Mouse (Mus musculus) hematopoietic stem cell, adult 5-6 weeks (primary cell): ENCODE measurements at regions not wholly inside any gene's neighbourhood (a gene's known extent, or its start where the extent isn't known, plus 50 kb on each side); places are given as distances from the start of the nearest gene placed in this dataset.
"Not testable (repeated sequence)": the region's sequence is repeated elsewhere in the genome, so short reads cannot be mapped to it uniquely, and the experiment has no call there.

ENCODE experiments used
- ATAC-seq, 2 experiments: fragments of 125-278 bp in 1 of 2; replicated peaks in 1 of 2; 2 replicates each; pipeline ENCODE4 v1.8.0; 2016 to 2017; ENCODE audit warnings: inconsistent platforms in 2 of 2, mild to moderate bottlenecking in 2 of 2, moderate number of reproducible peaks in 2 of 2, low read depth in 1 of 2, moderate TSS enrichment in 1 of 2; ENCODE audit not compliant: low FRiP score in 2 of 2, poor library complexity in 2 of 2, severe bottlenecking in 2 of 2, insufficient read depth in 1 of 2, low TSS enrichment in 1 of 2

DNA sequence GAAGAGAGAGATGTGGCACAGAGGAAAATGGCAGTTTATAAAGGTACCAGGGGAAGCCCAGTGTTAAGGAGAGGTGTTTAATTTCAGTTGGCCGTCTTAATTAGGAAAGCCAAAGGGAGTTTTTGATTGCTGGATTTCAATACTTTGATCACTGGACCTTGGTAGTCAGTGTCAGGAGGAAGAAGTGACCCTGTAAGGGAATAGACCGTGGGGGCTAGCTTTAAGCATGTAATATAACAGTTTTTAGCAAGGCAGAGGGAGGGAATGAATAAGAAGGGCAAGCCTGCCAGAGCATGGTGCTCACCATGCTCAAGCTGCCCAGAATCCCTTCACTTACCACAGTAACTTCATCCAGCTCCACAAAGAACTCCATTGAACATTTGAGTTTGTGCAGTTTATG is 437.1 kb downstream of the Epm2a start:
- ATAC-seq = no peak

- no peak for ATAC-seq
Observed at GRCm38 (mm10) chr10:11787240-11787639, 444.0 kb downstream of the Epm2a start.

DNA sequence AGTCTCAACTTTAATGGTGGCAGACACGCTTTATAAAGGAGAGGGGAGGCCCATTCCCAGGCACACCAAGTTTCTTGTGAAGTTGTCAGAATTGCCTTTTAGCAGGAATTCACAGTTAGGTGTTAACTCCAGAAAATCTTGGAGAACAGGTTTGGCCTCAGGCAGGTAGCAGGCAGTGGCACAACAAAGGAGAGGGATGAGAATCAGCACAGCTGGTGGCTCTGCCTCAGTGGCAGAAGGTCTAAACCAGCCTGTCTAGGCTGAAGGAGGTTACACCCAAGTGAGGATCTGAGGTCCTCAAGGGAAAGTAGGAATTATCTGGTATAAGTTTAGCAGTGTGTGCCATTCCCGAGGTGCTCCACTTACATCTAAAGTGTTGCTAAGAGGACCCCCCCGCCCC is 456.3 kb downstream of the Epm2a start:
- ATAC-seq = no peak

DNA sequence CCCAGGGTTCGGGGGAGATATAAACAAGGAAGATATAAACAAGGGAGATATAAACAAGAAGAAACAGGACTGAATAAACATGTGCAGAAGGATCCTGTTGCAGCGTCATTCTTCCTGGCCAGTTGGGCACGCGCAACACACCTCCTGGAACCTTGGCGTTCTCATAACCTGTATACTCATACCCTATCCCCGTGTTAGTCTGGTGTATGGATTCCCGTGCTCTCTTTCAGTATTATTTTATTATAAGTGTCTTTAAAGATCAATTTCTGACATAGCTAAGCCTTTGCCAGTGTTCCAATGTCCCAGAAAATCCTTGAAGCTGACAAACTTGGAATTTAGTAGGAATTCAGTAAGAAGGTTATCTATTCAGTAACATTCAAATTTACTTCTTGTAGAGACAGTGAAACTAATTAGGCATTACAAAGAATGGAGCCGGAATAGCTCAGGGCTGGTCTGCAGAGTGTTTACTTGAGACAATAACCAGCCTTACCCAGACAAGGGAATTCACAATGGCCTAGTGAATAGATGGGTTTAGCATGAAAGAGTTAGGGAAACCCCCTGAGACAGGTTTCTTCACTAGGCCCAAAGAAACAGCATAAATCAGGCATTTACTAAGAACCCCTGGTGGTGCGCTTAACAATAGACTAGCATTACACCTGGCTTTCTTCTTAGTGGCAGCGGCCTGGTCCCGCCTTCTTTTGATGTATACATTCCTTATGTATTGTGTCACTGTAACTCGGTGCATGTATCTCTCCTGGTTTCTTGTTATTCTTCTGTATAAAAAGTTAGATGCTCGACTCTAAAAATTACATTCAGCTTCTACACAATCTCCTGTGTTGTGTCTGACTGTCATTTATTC is 458.4 kb downstream of the Epm2a start:
- not testable (repeated sequence) for ATAC-seq

DNA sequence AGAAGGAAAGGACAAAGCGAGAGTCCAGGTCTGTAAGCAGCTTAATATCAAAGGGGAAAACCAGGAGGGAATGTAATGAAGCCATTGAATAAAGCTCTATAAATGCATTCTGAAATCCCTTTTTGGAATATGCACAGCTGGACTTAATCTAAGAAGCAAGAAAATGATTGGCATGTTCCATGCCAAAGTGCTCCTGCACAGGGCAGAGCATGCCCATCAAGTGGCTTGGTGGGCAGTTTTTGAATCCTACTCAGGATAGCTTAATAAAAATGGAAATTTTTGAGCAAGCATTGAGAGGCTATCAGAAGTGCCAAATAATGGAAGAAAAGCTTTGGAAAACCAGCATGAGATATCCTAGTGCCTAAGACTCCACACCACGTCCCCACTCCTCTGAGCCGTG is 466.1 kb downstream of the Epm2a start:
- no peak for ATAC-seq

DNA sequence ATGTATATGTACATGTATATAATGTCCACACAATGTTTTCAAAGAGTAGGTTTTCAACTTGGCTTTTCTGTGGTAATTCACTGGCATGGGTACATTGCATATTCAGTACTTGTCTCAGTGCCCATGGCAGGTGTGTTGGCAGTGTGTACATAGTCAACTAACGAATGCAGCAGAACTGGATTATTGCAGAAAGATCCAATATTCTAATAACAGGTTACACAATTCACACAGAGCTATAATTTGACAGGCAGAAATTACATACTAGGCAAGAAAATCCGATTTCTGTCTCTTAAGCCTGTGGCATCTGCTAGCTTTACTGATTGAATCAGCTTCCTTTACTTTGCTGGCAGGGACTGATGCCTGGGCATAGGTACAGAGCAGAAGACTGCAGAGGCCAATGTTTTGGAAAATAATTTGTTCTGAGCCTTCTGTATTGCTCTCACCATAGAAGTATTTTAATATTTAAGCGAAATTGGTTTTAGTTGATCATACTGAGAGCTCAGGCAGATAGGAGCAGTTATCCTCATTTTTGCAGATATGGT is 479.3 kb downstream of the Epm2a start:
- ATAC-seq = no peak

- no peak for ATAC-seq
Observed at GRCm38 (mm10) chr10:11841094-11841493, 497.9 kb downstream of the Epm2a start.

DNA sequence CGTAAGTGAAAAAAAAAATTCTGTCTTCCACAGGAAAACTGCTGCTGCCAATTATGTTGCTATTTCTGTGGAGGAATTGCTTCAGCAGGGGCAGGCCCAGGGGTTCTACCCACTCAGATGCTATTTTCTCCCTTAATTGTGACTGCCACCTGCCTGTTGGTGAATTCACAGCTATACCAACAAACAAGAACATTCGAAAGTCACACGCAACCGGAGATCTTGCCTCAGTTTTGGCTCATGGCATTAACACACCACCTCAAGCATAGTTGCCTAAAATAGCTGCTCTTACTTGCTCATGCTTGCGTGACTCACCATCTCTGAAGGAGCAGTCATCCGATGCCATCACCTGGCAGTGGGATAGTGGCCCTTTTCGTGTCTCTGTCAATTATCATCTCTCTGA is 498.3 kb downstream of the Epm2a start:
- no peak for ATAC-seq

GRCm38 (mm10) chr10:11846141-11846540 is 502.9 kb downstream of the Epm2a start:
- ATAC-seq = no peak

- no peak for ATAC-seq
Observed at GRCm38 (mm10) chr10:11875145-11876131, 532.2 kb downstream of the Epm2a start.

DNA sequence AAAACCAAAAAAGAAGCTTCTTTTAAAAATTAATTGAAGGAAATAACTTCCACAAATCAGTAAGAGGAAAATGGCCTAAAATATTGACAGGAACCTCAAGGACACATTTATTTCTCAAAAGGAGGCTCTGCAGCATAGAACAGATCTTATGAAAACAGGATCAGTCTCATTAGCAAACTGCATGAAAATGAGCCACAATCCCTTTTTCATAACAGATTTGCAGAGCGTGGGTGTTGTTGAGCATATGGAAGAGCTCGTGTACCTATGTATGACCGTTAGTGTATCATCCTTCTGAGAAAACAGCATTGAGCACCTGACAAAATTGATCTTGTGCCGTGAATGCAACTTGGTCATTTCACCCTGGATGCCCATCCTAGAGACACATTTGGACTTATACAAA is 543.0 kb downstream of the Epm2a start:
- ATAC-seq = no peak

DNA sequence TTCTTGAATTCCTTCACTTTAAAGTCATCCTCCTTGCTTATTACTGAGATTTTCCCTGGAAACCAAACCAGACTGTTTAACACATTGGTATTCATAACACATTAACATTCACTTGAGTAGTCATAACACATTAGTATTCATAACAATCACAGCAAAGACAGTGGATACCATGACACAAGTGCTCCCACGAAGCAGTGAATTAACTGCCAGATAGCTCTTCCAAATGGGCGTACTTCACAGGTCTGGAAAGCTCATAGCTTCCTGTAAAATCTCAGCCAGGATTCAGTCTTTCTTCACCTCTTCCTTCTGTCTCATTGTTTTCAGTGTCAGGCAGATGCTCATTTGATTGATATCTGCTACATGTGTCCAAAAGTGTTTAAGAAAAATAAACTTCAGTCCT is 545.7 kb downstream of the Epm2a start:
- no peak for ATAC-seq

GRCm38 (mm10) chr10:11922132-11922531 is 578.9 kb downstream of the Epm2a start:
- ATAC-seq = no peak

- ATAC-seq = no peak
Observed at GRCm38 (mm10) chr10:11938164-11938563, 595.0 kb downstream of the Epm2a start.

DNA sequence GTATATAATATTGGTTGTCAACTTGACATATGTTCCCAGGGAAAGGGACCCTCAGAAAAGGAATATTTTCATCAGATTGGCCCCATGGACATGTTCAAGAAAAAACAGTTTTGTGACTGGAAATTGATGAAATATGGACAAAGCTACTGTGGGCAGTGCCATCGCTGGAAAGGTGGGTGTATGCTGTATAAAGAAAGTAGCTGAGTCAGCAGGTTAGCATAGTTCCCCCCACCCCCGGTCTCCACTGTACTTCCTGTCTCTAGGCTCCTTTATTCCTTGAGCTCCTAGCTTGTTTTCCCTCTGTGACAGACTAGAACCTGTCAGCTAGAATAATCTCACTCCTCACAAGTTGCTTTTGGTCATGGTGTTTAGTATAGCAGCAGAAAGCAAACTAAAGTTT is 599.6 kb downstream of the Epm2a start:
- no peak for ATAC-seq

DNA sequence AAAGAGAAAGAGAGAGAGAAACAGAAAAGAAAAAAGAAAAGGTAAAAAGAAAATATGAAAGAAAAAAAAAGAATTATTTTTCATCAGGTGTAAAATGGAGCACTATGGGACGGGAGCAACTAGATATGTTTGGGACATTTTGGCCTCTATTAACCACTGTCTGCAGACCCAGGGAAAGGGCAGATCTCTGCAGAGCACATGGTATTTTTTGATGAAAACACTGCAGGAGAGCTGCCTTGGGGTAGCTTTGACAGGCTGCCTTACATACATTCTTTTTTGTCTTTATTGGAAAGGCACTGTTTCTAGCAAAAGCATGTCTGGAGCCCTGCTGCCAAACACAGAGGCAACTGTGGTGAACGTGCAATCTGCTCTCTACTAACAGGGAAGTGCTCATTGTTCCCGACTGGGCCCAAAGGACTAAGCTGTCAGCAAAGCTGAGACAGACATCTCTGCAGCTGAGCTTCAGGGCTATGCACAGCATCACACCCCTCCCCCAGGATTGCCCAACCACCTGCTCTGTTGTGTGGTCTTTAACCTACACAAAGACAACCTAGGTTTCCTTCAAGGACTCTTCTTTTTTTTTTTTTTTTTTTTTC is 617.2 kb downstream of the Epm2a start:
- ATAC-seq = no peak

DNA sequence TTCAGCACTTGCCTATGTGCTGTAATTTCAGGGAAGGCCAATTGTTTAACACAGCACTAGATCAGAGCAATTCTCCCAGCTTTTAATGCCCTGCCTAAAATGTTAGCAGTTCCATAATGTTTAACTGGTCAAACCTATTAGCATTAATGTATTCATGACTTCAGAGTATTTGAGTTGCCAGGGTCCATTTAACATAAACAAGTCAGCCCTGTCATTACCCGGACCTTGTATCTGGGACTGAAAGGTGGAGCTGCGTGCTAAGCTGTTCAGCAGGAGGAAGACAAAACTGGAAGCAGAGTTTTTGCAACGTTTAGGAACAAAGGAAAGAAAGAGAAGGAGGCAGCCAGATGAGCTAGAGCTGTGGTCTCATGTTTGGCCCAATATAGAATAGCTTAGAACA is 661.8 kb downstream of the Epm2a start:
- ATAC-seq = no peak

GRCm38 (mm10) chr10:12005889-12006288 is 662.7 kb downstream of the Epm2a start:
- no peak for ATAC-seq
